Mouse (Mus musculus) ES-Bruce4 (cell line): ENCODE measurements around the gene A430078G23Rik. TPM values are rescaled to one million over a fixed set of nuclear protein-coding genes. Genes with fewer than 3 reads are reported as not detected.
"Not testable (repeated sequence)": the region's sequence is repeated elsewhere in the genome, so short reads cannot be mapped to it uniquely, and the experiment has no call there.

Experiments
- H3K27ac ChIP-seq: 2 replicates; pipeline ENCODE4 v1.5.1; 2012; ENCODE audit warnings: low read length, inconsistent platforms; ENCODE audit not compliant: insufficient read depth
- H3K27me3 ChIP-seq: 2 replicates; pipeline ENCODE4 v1.6.1; 2012; ENCODE audit warnings: mild to moderate bottlenecking, low read length, inconsistent platforms; ENCODE audit not compliant: control insufficient read depth, poor library complexity, insufficient read depth, severe bottlenecking
- H3K36me3 ChIP-seq: 2 replicates; pipeline ENCODE4 v1.6.1; 2012; ENCODE audit warnings: inconsistent platforms, mild to moderate bottlenecking, low read length, moderate library complexity; ENCODE audit not compliant: control insufficient read depth, poor library complexity, insufficient read depth, severe bottlenecking
- H3K4me1 ChIP-seq: one replicate; pipeline ENCODE4 v1.8.1; 2011; ENCODE audit warnings: low read length; ENCODE audit not compliant: control insufficient read depth, insufficient read depth
- H3K4me3 ChIP-seq: 2 replicates; pipeline ENCODE4 v1.5.1; 2011; ENCODE audit warnings: low read depth, mild to moderate bottlenecking, low read length
- H3K9ac ChIP-seq: 2 replicates; pipeline ENCODE4 v1.6.1; 2012; ENCODE audit warnings: low read depth, mild to moderate bottlenecking, inconsistent platforms; ENCODE audit not compliant: poor library complexity, severe bottlenecking
- H3K9me3 ChIP-seq: replicated peaks from 2 replicates; pipeline ENCODE4 v1.6.1; 2012; ENCODE audit warnings: mild to moderate bottlenecking, low read length, inconsistent platforms; ENCODE audit not compliant: control insufficient read depth, poor library complexity, insufficient read depth, severe bottlenecking
- CTCF ChIP-seq: IDR thresholded peaks from one replicate; pipeline ENCODE4 v1.8.1; 2011; ENCODE audit warnings: low read depth, low read length
- EP300 ChIP-seq: IDR thresholded peaks from 2 replicates; pipeline ENCODE4 v1.6.1; 2011; ENCODE audit warnings: low read depth, low read length; ENCODE audit not compliant: insufficient read depth
- POLR2A ChIP-seq: IDR thresholded peaks from one replicate; pipeline ENCODE4 v1.8.1; 2011; ENCODE audit warnings: low read length; ENCODE audit not compliant: insufficient read depth
- polyA plus RNA-seq: library from polyadenylated mRNA; stranded (reverse); fragments of >200 nt; gene quantifications from 2 replicates; pipeline ENCODE4 v1.2.4, GENCODE M21; 2011; ENCODE audit warnings: low read depth; ENCODE audit not compliant: missing spikeins, insufficient read depth, insufficient read length

The A430078G23Rik gene
- not detected in 2 replicates for polyA plus RNA-seq

GRCm38 (mm10) chr8:3353189-3353810, at the start of gene A430078G23Rik:
Gene A430078G23Rik (plus strand): TSS chr8:3353415.
- Histone ChIP-seq H3K4me1 (peaks cover 5% of the 10 kb centered on the region), H3K27ac (no peak within 1 kb of the TSS), H3K27me3 (no peaks in the 10 kb centered on the region), H3K36me3 (no peaks in the 10 kb centered on the region), H3K4me3 (no peak within 1 kb of the TSS), H3K9me3 (no peaks in the 10 kb centered on the region), H3K9ac (no peak within 1 kb of the TSS)
- no peak for TF ChIP-seq EP300
- TF ChIP-seq POLR2A = no peak
- no peak for TF ChIP-seq CTCF

- peaks cover 15% of the 10 kb centered on the region for H3K9me3 ChIP-seq
- not testable (repeated sequence) for H3K27ac ChIP-seq, H3K27me3 ChIP-seq, H3K9ac ChIP-seq, H3K4me3 ChIP-seq, H3K36me3 ChIP-seq, H3K4me1 ChIP-seq
These were observed 44.9 kb upstream of the A430078G23Rik start for GRCm38 (mm10) chr8:3308205-3308800.

- Histone ChIP-seq H3K27me3 (no peaks in the 10 kb centered on the region), H3K27ac (no peak overlapping the region), H3K36me3 (no peaks in the 10 kb centered on the region), H3K9me3 (peaks cover 15% of the 10 kb centered on the region), H3K4me3 (no peak overlapping the region), H3K4me1 (no peaks in the 10 kb centered on the region), H3K9ac (no peak overlapping the region)
- TF ChIP-seq CTCF = no peak
- TF ChIP-seq EP300 = no peak
- TF ChIP-seq POLR2A = no peak
These were observed 43.6 kb upstream of the A430078G23Rik start for GRCm38 (mm10) chr8:3309636-3310035.

GRCm38 (mm10) chr8:3311482-3311881, 41.7 kb upstream of the A430078G23Rik start:
- TF ChIP-seq EP300 (no peak), POLR2A (no peak), CTCF (no peak)
- Histone ChIP-seq H3K9me3 (peaks cover 6% of the 10 kb centered on the region), H3K27me3 (no peaks in the 10 kb centered on the region), H3K27ac (no peak overlapping the region), H3K36me3 (no peaks in the 10 kb centered on the region), H3K4me1 (no peaks in the 10 kb centered on the region), H3K4me3 (no peak overlapping the region), H3K9ac (no peak overlapping the region)

- H3K27ac ChIP-seq, H3K27me3 ChIP-seq, H3K36me3 ChIP-seq, H3K4me1 ChIP-seq, H3K9me3 ChIP-seq, H3K4me3 ChIP-seq, H3K9ac ChIP-seq: not testable (repeated sequence)
These were observed 39.8 kb upstream of the A430078G23Rik start for GRCm38 (mm10) chr8:3313417-3313816.

GRCm38 (mm10) chr8:3313843-3314242, 39.4 kb upstream of the A430078G23Rik start:
- no peak overlapping the region for H3K4me3 ChIP-seq
- no peak overlapping the region for H3K9ac ChIP-seq
- TF ChIP-seq EP300 (no peak), POLR2A (no peak), CTCF (no peak)
- no peaks in the 10 kb centered on the region for H3K4me1 ChIP-seq
- H3K27ac ChIP-seq = no peak overlapping the region
- H3K27me3 ChIP-seq = no peaks in the 10 kb centered on the region
- H3K36me3 ChIP-seq = no peaks in the 10 kb centered on the region
- H3K9me3 ChIP-seq = no peaks in the 10 kb centered on the region; the same call in 1 of the 2 replicates
